Mouse (Mus musculus) embryonic stem cell, embryonic (primary cell): ENCODE measurements around the gene Trpc4ap.

Experiments
- CTCF ChIA-PET, 4 experiments: fragments of 300-600 bp in 2 of 4; fragments of 350-600 bp in 2 of 4; sonication (Branson Sonifier 250); formaldehyde crosslinking; loops; one replicate each; lab custom pipeline; 2022; ENCODE audit warnings: inconsistent platforms in 2 of 4; lab: Charles Lee
- POLR2A ChIA-PET, 4 experiments: fragments of 300-600 bp in 2 of 4; fragments of 350-600 bp in 2 of 4; sonication (Branson Sonifier 250); formaldehyde crosslinking; loops; one replicate each; lab custom pipeline; 2022; ENCODE audit warnings: antibody characterized with exemption in 4 of 4, inconsistent platforms in 1 of 4; lab: Charles Lee

Gene Trpc4ap

DNA sequence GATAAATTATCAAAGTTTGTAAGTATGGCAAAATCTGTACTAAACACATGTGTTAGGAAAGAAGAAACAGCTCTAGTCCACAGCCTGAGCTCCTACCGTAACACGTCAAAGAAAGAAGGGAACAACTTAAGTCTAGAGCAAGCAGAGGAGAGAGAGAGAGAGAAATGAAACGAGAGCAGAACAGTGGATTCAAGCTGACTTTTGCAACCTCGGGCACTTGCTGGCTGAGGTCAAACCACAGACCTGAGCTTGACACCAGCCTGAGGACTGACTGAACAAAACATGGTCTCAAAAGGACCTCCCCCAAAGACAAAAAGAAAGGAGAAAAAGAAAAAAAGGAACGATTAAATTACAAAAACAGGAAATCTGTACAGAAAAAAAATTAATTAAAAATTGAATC is 11.6 kb downstream of the Trpc4ap start:
- ChIA-PET CTCF (interaction anchor here in 3 of 4 experiments (0.6 to 1.7 kb wide), 6 partner anchors 11 to 341 kb away, joined by 3 to 5 read pairs (median 3); partner anchors contain the start of gene Trpc4ap (in 2 of the 3)), POLR2A (interaction anchor here in 2 of 4 experiments (1.4 to 2.5 kb wide), 4 partner anchors 10 to 61 kb away, joined by 3 to 9 read pairs (median 6); partner anchors contain the start of gene Trpc4ap (in 2 of the 2))

DNA sequence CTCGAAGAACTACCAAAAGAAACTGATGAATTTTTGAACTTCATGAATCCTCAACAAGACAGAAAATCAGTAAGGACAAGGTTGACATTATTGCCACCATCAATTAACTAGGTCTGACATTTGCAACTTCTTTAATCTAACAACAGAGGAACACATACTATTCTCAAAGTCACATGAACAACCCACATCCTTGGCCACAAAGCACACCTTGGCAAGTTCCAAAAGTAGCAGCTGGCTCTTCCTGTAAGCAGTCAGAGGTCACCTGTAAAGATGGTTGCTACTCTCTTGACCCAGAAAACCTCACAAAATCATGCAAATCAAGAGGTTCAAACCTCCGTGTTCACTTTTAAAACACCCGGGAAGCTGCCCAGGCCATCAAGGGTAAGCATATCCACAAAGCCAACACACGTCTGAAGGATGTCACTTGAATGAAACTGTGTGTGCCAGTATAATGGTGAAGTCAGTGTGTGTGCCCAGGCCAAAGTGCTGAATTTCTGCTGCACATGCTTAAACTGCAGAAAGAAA is 12.5 kb downstream of the Trpc4ap start:
- POLR2A ChIA-PET: interaction anchor here (0.6 to 2.5 kb wide), 8 partner anchors 9 to 134 kb away, joined by 3 to 9 read pairs (median 3); partner anchors contain the start of gene Trpc4ap (in 2 of the 4)
- CTCF ChIA-PET: interaction anchor here in 3 of 4 experiments (0.6 to 1.7 kb wide), 9 partner anchors 11 to 198 kb away, joined by 3 to 5 read pairs (median 3); partner anchors contain the start of gene Trpc4ap (in 2 of the 3)

DNA sequence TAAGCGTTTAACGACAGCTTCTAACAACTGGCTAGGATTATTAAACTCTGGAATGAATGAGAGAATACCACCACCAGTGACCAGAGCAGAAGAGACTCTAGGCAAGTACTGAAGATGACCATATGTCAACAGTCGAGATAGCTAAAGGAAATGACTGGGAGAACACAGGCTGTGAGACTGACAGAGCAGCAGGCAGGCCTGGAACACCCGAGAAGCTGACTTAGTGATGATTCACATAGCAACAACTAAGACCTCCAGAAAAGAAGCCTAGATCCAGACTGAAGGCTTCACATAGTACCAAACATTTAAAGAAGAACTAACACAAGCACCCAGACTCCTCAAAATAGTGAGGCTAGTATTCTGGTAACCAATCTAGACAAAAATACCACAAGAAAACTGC is 17.1 kb downstream of the Trpc4ap start:
- POLR2A ChIA-PET: interaction anchor here in 3 of 4 experiments (0.6 to 1.2 kb wide), 4 partner anchors 8 to 699 kb away, joined by 3 to 4 read pairs (median 3); partner anchors contain the start of gene Trpc4ap (in 1 of the 3)

DNA sequence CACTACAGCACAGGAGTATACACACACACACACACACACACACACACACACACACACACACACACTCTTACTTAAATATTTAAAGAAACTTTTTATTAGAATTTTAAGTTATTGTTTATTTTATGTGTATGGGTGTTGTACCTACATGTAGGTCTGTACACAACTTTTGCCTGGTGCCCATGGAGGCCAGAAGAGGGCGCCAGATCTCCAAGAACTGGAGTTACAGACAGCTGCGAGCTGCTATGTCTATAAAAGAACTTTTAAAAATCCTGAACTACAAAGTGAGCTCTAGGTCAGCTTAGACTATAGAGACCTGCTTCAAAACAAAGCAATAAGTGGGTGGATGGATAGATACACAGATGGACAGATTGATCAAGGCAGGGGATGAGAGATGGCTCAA is 18.6 kb downstream of the Trpc4ap start:
- CTCF ChIA-PET: interaction anchor here (0.6 to 4.1 kb wide), 43 partner anchors 9 to 563 kb away, joined by 3 to 26 read pairs (median 5); partner anchors contain the start of genes Trpc4ap (in 3 of the 4), Acss2 (in 2 of the 4) and Ggt7 (in 2 of the 4)

More for the DNA sequence above, 17.1 kb downstream of the Trpc4ap start:
- CTCF ChIA-PET: interaction anchor here in 3 of 4 experiments (0.7 to 4.1 kb wide), 3 partner anchors 11 to 21 kb away, joined by 4 to 26 read pairs (median 12); no protein-coding TSS in a partner anchor

DNA sequence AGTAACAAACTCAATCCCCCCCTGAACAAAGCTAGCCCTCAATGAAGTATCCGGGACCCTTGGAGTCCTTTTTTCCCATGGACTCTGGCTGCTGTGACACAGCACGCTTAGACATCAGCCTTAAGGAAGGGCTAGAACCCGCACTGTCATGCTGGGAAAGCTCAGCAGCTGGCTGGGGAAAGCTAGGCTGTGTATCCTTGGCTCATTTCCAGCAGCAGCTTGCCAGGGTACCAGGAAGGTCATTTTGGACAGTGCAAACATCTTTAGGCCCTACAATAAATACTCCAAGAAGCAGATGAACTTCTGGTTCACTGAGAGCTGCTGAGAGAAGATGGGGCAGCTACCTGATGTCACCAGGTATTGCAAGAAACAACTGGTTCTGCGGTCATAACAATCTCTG is 20.9 kb downstream of the Trpc4ap start:
- CTCF ChIA-PET: interaction anchor here (0.6 to 3.6 kb wide), 9 partner anchors 13 to 430 kb away, joined by 3 to 18 read pairs (median 3); partner anchors contain the start of gene Trpc4ap (in 1 of the 4)
- POLR2A ChIA-PET: interaction anchor here in 3 of 4 experiments (1.2 to 1.9 kb wide), 4 partner anchors 20 to 153 kb away, joined by 3 to 4 read pairs (median 3); partner anchors contain the start of genes Acss2 (in 1 of the 3), Ggt7 (in 1 of the 3) and Trpc4ap (in 1 of the 3)

More for the DNA sequence above, 18.6 kb downstream of the Trpc4ap start:
- POLR2A ChIA-PET: interaction anchor here in 2 of 4 experiments (1.7 to 2.0 kb wide), 2 partner anchors 10 to 19 kb away, joined by 6 read pairs; partner anchors contain the start of gene Trpc4ap (in 1 of the 2)

DNA sequence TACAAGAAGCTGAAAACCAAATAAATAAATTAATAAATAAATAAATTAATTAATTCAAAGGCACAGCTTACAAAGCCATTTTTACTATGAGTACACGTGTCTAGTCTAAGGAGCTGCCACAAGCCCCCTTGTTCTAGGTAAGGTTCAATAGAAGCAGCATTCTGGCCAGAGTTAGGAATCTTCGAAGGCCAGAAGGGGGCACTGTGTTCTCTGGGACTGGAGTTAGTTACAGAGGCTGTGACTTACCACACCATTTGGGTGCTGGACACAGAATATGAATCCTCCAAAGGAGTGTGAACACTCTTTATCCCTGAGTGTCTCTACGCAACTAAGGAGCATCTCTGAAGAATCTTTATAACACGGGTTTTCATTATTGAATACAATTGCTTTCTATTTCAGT is 23.7 kb downstream of the Trpc4ap start:
- CTCF ChIA-PET: interaction anchor here (0.6 to 2.0 kb wide), 15 partner anchors 8 to 295 kb away, joined by 3 to 14 read pairs (median 3); partner anchors contain the start of gene Trpc4ap (in 2 of the 4)
- POLR2A ChIA-PET: interaction anchor here in 2 of 4 experiments (0.7 to 2.4 kb wide), 3 partner anchors 10 to 24 kb away, joined by 3 to 7 read pairs (median 4); partner anchors contain the start of gene Trpc4ap (in 1 of the 2)

DNA sequence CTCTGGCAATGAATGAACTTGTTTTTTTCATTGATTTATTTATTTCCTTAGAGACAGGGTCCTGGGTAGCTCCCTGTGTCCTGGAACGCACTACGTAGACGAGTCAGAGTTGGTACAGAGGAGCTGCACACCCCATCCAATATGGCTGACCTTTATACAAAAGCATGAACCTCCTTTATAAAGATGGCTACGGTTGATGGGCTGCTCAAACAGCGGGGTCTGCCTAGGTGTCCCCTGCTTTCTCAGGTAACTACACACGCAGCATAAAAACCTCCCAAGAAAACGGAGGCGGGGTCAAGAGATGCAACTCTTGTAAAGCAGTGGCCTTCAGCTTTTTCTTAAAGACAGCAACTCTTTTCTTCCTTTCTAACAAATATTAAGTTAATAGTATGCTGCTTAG is 24.3 kb downstream of the Trpc4ap start:
- ChIA-PET POLR2A (interaction anchor here in 2 of 4 experiments (0.7 to 2.4 kb wide), 4 partner anchors 10 to 68 kb away, joined by 3 to 7 read pairs (median 4); partner anchors contain the start of gene Trpc4ap (in 1 of the 2)), CTCF (interaction anchor here (0.6 to 2.0 kb wide), 11 partner anchors 9 to 296 kb away, joined by 3 to 14 read pairs (median 3); partner anchors contain the start of gene Trpc4ap (in 2 of the 4))

GRCm38 (mm10) chr2:155663910-155664460 is 28.2 kb downstream of the Trpc4ap start:
- POLR2A ChIA-PET: interaction anchor here (0.6 to 1.5 kb wide), 13 partner anchors 9 to 190 kb away, joined by 3 to 6 read pairs (median 3); partner anchors contain the start of genes Acss2 (in 2 of the 4), Ggt7 (in 2 of the 4), Trpc4ap (in 2 of the 4) and Ncoa6 (in 1 of the 4)
- CTCF ChIA-PET: interaction anchor here in 3 of 4 experiments (0.6 to 2.4 kb wide), 41 partner anchors 9 to 939 kb away, joined by 3 to 20 read pairs (median 6); partner anchors contain the start of genes Trpc4ap (in 2 of the 3), Acss2 (in 1 of the 3) and Ggt7 (in 1 of the 3)

DNA sequence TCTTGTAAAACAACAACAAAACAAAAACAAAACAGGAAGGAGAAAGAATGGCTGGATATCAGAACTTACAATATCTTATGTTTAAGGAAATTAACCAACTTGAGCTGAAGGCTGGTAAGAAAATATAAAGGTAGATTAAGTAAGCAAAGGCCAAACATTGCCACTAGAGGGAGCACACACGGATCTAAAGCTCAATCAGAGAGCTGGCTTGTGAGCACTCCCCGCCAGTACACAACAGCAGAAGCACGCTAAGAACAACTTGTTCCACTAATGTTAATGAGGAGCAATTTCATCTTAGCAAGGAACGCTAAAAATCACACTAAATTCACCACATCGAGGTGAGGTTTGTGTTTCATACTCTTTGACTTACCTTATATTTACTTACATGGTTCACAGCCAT is 29.1 kb downstream of the Trpc4ap start:
- POLR2A ChIA-PET: interaction anchor here in 2 of 4 experiments (0.6 to 1.5 kb wide), 13 partner anchors 9 to 472 kb away, joined by 3 to 5 read pairs (median 3); partner anchors contain the start of genes Gss (in 1 of the 2) and Ncoa6 (in 1 of the 2)
- CTCF ChIA-PET: interaction anchor here in 3 of 4 experiments (0.6 to 2.4 kb wide), 65 partner anchors 10 to 940 kb away, joined by 3 to 20 read pairs (median 4); partner anchors contain the start of genes Trpc4ap (in 3 of the 3), Acss2 (in 2 of the 3), Ggt7 (in 2 of the 3) and BC029722 (in 1 of the 3)

- ChIA-PET POLR2A (interaction anchor here in 2 of 4 experiments (0.6 to 1.4 kb wide), 4 partner anchors 70 to 473 kb away, joined by 3 to 4 read pairs (median 3); partner anchors contain the start of gene Gss (in 1 of the 2)), CTCF (interaction anchor here in 3 of 4 experiments (0.6 to 2.4 kb wide), 43 partner anchors 11 to 391 kb away, joined by 3 to 20 read pairs (median 4); partner anchors contain the start of genes Trpc4ap (in 3 of the 3), Acss2 (in 1 of the 3), BC029722 (in 1 of the 3) and Eif6 (in 1 of the 3))
Observed at GRCm38 (mm10) chr2:155662390-155662789, 29.8 kb downstream of the Trpc4ap start.

GRCm38 (mm10) chr2:155655759-155656372 is 36.3 kb downstream of the Trpc4ap start:
- ChIA-PET CTCF (interaction anchor here in 2 of 4 experiments (0.6 kb wide), 2 partner anchors 290 to 358 kb away, joined by 3 read pairs; no protein-coding TSS in a partner anchor), POLR2A (no interaction called here)

- CTCF ChIA-PET: no interaction called here
- POLR2A ChIA-PET: no interaction called here
Observed at GRCm38 (mm10) chr2:155652618-155653017, 39.6 kb downstream of the Trpc4ap start.

GRCm38 (mm10) chr2:155645746-155646145 is 46.4 kb downstream of the Trpc4ap start:
- ChIA-PET CTCF (interaction anchor here in 1 of 4 experiments (0.7 kb wide), 1 partner anchor 261 kb away, joined by 3 read pairs; no protein-coding TSS in a partner anchor), POLR2A (interaction anchor here in 1 of 4 experiments (0.8 kb wide), 1 partner anchor 8 kb away, joined by 4 read pairs; no protein-coding TSS in a partner anchor)

DNA sequence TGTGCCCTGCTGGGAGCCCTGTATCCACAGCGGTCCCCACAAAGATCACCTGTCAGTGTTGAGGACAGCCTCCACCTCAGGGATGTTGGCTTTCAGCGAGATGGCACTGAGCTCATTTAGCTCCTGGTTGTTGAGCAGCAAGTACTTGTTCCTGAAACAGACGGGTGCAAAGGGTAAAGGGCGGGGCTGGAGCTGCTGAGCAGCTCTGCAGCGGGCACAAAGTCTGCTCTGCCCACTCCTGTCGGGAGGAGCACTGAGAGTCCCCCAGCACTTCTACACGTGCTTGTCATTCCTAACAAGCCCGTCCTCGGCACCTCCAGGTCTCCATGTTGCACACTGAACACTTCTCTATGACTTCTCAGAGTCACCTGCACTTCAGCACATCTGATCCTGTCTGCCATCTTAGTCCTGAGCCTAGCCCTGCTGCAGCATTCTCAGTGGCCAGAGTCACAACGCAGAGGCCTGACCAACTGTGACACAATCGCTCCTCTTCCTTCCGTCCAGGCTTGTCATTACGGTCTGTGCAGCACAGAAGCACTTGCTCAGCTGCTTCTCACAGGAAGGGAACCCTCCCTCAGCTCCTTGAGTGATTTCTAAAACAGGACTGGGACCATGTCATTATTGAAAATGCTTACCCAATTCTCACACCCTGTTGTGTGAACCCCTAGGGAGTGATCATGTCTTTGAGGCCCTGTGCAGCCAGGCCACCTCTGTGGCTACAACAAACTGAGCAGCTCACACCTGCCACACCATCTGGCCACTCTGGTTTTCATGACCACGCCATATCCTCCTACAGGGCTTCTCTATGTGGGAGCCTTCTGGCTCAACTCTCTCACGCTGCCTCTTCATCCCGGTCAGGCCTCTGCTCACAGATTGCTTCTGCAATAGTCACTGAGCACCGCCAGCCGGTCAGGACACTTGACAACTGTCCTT is 50.4 kb downstream of the Trpc4ap start:
- POLR2A ChIA-PET: interaction anchor here in 3 of 4 experiments (0.6 to 3.1 kb wide), 9 partner anchors 9 to 305 kb away, joined by 3 to 21 read pairs (median 6); no protein-coding TSS in a partner anchor
- CTCF ChIA-PET: interaction anchor here in 3 of 4 experiments (1.2 to 2.5 kb wide), 8 partner anchors 9 to 22 kb away, joined by 4 to 11 read pairs (median 8); no protein-coding TSS in a partner anchor

- ChIA-PET POLR2A (interaction anchor here in 3 of 4 experiments (1.0 to 3.1 kb wide), 7 partner anchors 8 to 44 kb away, joined by 3 to 21 read pairs (median 8); no protein-coding TSS in a partner anchor), CTCF (interaction anchor here (0.9 to 2.5 kb wide), 11 partner anchors 8 to 123 kb away, joined by 3 to 11 read pairs (median 5); partner anchors contain the start of genes Acss2 (in 1 of the 4) and Ggt7 (in 1 of the 4))
Observed at GRCm38 (mm10) chr2:155640656-155641055, 51.5 kb downstream of the Trpc4ap start.
